17 mouse cellular contexts compared by ENCODE assay signal in genomic region chr13:70159604-70160003, GRCm38 (mm10).
DNase-seq lines count a peak whose midpoint lies in the region; ATAC-seq lines count a peak whose summit lies in the region.
"Had no signal": no experiment of that assay in that cellular context is flagged by ENCODE, and none has a peak within 500 bp of the region (broad histone marks: within the 10 kb centered on the region; RNA-seq: fewer than 3 reads in every experiment).

No protein-coding gene starts in this region.

- peak; percentile 95 for ATAC-seq in frontal cortex, adult (ENCODE audit: low TSS enrichment)
- ATAC-seq in granulocyte monocyte progenitor cell, adult 5-6 weeks (replicated peaks; ENCODE audit: poor library complexity, severe bottlenecking), result no peak
- ATAC-seq in midbrain, embryonic 13.5 days, result no peak

- H3K4me3 ChIP-seq in heart, embryonic 10.5 days, result no peak overlapping the region
- H3K4me3 ChIP-seq in midbrain, embryonic 13.5 days (replicated peaks), result no peak overlapping the region
- H3K4me3 ChIP-seq: embryonic facial prominence, embryonic 13.5 days had no signal

- no peak overlapping the region for H3K4me2 ChIP-seq in midbrain, embryonic 13.5 days (replicated peaks)
- H3K4me2 ChIP-seq: embryonic facial prominence, embryonic 13.5 days had no signal

- no peak overlapping the region for H3K9ac ChIP-seq in midbrain, embryonic 13.5 days (replicated peaks)
- H3K9ac ChIP-seq: embryonic facial prominence, embryonic 13.5 days had no signal

- WGBS in heart, embryonic 10.5 days, result 67% methylated on average over 6 of the region's 6 CpGs
- 75% methylated on average over 6 of the region's 6 CpGs for WGBS in midbrain, embryonic 13.5 days

- H3K9me3 ChIP-seq in heart, embryonic 10.5 days, result no peaks in the 10 kb centered on the region
- H3K9me3 ChIP-seq in midbrain, embryonic 13.5 days, result no peaks in the 10 kb centered on the region
- H3K9me3 ChIP-seq: embryonic facial prominence, embryonic 13.5 days had no signal

- intact Hi-C loops in heart, postnatal 25 days (cut with DNase I), result no loop called here

- no peak for DNase-seq in heart, embryonic 10.5 days (ENCODE audit: low spot score)
- no peak for DNase-seq in heart, postnatal 25 days (ENCODE audit: low spot score)
- peak; percentile 15 to 23 for DNase-seq in layer of hippocampus, postnatal 25 days (ENCODE audit: extremely low spot score in 1 of 2, low spot score in 1 of 2)
- DNase-seq in right cerebral cortex, postnatal 4 days, result peak; percentile 38
- DNase-seq in thymus, adult 18-20 months, result no peak
- DNase-seq: adrenal gland, postnatal 14 days; B cell, adult 2 months; cerebellum, adult 8-10 months; gastrocnemius, postnatal 10 days; heart, postnatal 14 days; kidney, adult 18-20 months; lung, postnatal 4 days; thymus, postnatal 25 days had no signal

- no peaks in the 10 kb centered on the region for H3K36me3 ChIP-seq in heart, embryonic 10.5 days
- no peaks in the 10 kb centered on the region for H3K36me3 ChIP-seq in midbrain, embryonic 13.5 days
- H3K36me3 ChIP-seq: embryonic facial prominence, embryonic 13.5 days had no signal

- no peaks in the 10 kb centered on the region for H3K27me3 ChIP-seq in heart, embryonic 10.5 days (ENCODE audit: insufficient read depth, poor library complexity, severe bottlenecking)
- no peaks in the 10 kb centered on the region for H3K27me3 ChIP-seq in midbrain, embryonic 13.5 days
- H3K27me3 ChIP-seq: embryonic facial prominence, embryonic 13.5 days had no signal

- H3K4me1 ChIP-seq in heart, embryonic 10.5 days, result peaks cover 10% of the 10 kb centered on the region; the same call in 1 of the 2 replicates
- H3K4me1 ChIP-seq in midbrain, embryonic 13.5 days (replicated peaks), result no peaks in the 10 kb centered on the region

- 0 out of 2 replicates have a peak overlapping the region, but pooled peaks have one; percentile 22 for H3K27ac ChIP-seq in heart, embryonic 10.5 days
- H3K27ac ChIP-seq in midbrain, embryonic 13.5 days, result no peak overlapping the region
- H3K27ac ChIP-seq: embryonic facial prominence, embryonic 13.5 days had no signal

Comparison
In these comparisons a context has a peak if more than half of its experiments do, and no peak if none do; other contexts are left out.
1. DNase-seq: peak in layer of hippocampus, postnatal 25 days (2 of 2) and right cerebral cortex, postnatal 4 days (single experiment); none in heart, embryonic 10.5 days (single experiment), heart, postnatal 25 days (single experiment) and thymus, adult 18-20 months (0 of 2).